Mouse (Mus musculus) liver, embryonic 12.5 days (tissue): ENCODE measurements at regions not wholly inside any gene's neighbourhood (a gene's known extent, or its start where the extent isn't known, plus 50 kb on each side); places are given as distances from the start of the nearest gene placed in this dataset.

Source experiments
- ATAC-seq: fragments of 200-750 bp; cut with Nextera tagmentation; 2 replicates; pipeline ENCODE4 v1.8.0; 2017; ENCODE audit warnings: moderate number of reproducible peaks, mild to moderate bottlenecking, moderate library complexity
- H3K27ac ChIP-seq: fragments of 300-500 bp; sonication (generic); 2 replicates; pipeline ENCODE4 v1.5.1; 2016; ENCODE audit warnings: mild to moderate bottlenecking
- H3K27me3 ChIP-seq: fragments of 300-500 bp; sonication (generic); replicated peaks from 2 replicates; pipeline ENCODE4 v1.6.1; 2016; ENCODE audit warnings: mild to moderate bottlenecking, moderate library complexity
- H3K36me3 ChIP-seq: fragments of 300-500 bp; sonication (generic); 2 replicates; pipeline ENCODE4 v1.6.1; 2016; ENCODE audit warnings: mild to moderate bottlenecking, moderate library complexity
- H3K4me1 ChIP-seq: fragments of 300-500 bp; sonication (generic); 2 replicates; pipeline ENCODE4 v1.6.1; 2016
- H3K4me2 ChIP-seq: fragments of 300-500 bp; sonication (generic); 2 replicates; pipeline ENCODE4 v1.6.1; 2016; ENCODE audit warnings: mild to moderate bottlenecking, moderate library complexity
- H3K4me3 ChIP-seq: fragments of 300-500 bp; sonication (generic); 2 replicates; pipeline ENCODE4 v1.5.1; 2016; ENCODE audit warnings: mild to moderate bottlenecking, moderate library complexity
- H3K9ac ChIP-seq: fragments of 300-500 bp; sonication (generic); 2 replicates; pipeline ENCODE4 v1.6.1; 2016; ENCODE audit warnings: mild to moderate bottlenecking, moderate library complexity
- H3K9me3 ChIP-seq: fragments of 300-500 bp; sonication (generic); replicated peaks from 2 replicates; pipeline ENCODE4 v1.6.1; 2016; ENCODE audit warnings: mild to moderate bottlenecking, moderate library complexity
- WGBS: fragments of 180-500 bp; shearing (Covaris S2); methylation state at CpG from one replicate; pipeline ENCODE4 v1.1.7; 2016; ENCODE audit not compliant: insufficient replicate concordance; 5-methylcytosine and 5-hydroxymethylcytosine counted together

DNA sequence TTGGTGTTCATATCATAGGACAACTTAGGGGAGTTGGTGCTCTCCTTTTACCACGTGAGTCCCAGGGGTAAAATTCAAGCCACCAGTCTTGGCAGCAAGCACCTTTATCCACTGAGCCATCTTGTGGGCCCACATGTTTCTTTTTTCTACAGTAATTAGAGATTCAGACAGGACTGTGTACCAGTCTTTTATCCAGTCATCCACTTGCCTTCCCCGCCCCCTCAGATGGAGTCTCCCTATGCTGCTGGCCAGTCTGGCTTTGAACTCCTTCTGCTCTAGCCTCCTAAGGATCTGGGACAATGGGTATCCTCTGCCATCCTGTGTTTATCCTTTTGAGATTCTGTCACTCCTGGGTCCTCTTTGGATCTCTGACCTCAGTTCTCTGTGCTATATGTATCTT lies 51.1 kb upstream of the Nek6 start:
- H3K9ac ChIP-seq = no peak overlapping the region
- no peak overlapping the region for H3K4me3 ChIP-seq
- H3K4me1 ChIP-seq = no peaks in the 10 kb centered on the region
- no peak overlapping the region for H3K27ac ChIP-seq
- no peak for ATAC-seq
- H3K4me2 ChIP-seq = no peak overlapping the region
- no peaks in the 10 kb centered on the region for H3K27me3 ChIP-seq
- H3K36me3 ChIP-seq = no peaks in the 10 kb centered on the region
- no peaks in the 10 kb centered on the region for H3K9me3 ChIP-seq
- 68% methylated on average over 2 of the region's 2 CpGs for WGBS

GRCm38 (mm10) chr2:38460825-38461540 lies 50.5 kb upstream of the Nek6 start:
- no peak overlapping the region for H3K4me3 ChIP-seq
- no peak overlapping the region for H3K27ac ChIP-seq
- H3K36me3 ChIP-seq = no peaks in the 10 kb centered on the region
- no peak overlapping the region for H3K9ac ChIP-seq
- no peak overlapping the region for H3K4me2 ChIP-seq
- H3K9me3 ChIP-seq = no peaks in the 10 kb centered on the region
- no peaks in the 10 kb centered on the region for H3K27me3 ChIP-seq
- ATAC-seq = no peak
- no peaks in the 10 kb centered on the region for H3K4me1 ChIP-seq
- WGBS = 41% methylated on average over 6 of the region's 6 CpGs
